Mouse (Mus musculus) CH12F3 (cell line): Measurements from ENCODE around the gene Tpt1.
"Not testable (repeated sequence)": the region's sequence is repeated elsewhere in the genome, so short reads cannot be mapped to it uniquely, and the experiment has no call there.

Source experiments
- in situ Hi-C: fragments of 300-500 bp; cut with MboI; formaldehyde crosslinking; loops from 2 replicates; pipeline ENCODE4 v1.14.3; 2020; ENCODE audit warnings: low sequenced_read_pairs

Gene Tpt1

GRCm38 (mm10) chr14:75844867-75845697, at the start of gene Tpt1:
Gene Tpt1 (plus strand): TSS chr14:75845093.
- in situ Hi-C loops: no loop called here

- in situ Hi-C loops: no loop called here
Measured at GRCm38 (mm10) chr14:75795918-75796317, 49.0 kb upstream of the Tpt1 start.

GRCm38 (mm10) chr14:75797769-75798386, 47.0 kb upstream of the Tpt1 start:
- in situ Hi-C loops: no loop called here

GRCm38 (mm10) chr14:75807800-75808199, 37.1 kb upstream of the Tpt1 start:
- in situ Hi-C loops: no loop called here

GRCm38 (mm10) chr14:75809931-75810330, 35.0 kb upstream of the Tpt1 start:
- in situ Hi-C loops: no loop called here

GRCm38 (mm10) chr14:75818528-75818927, 26.4 kb upstream of the Tpt1 start:
- in situ Hi-C loops: no loop called here

GRCm38 (mm10) chr14:75819341-75819740, 25.6 kb upstream of the Tpt1 start:
- in situ Hi-C loops: no loop called here

- in situ Hi-C loops: no loop called here
Measured at GRCm38 (mm10) chr14:75820007-75820406, 24.9 kb upstream of the Tpt1 start.

GRCm38 (mm10) chr14:75826851-75827410, 18.0 kb upstream of the Tpt1 start:
- in situ Hi-C loops: no loop called here

- in situ Hi-C loops: no loop called here
Measured at GRCm38 (mm10) chr14:75828221-75828620, 16.7 kb upstream of the Tpt1 start.

- in situ Hi-C loops: no loop called here
Measured at GRCm38 (mm10) chr14:75828866-75829806, 15.8 kb upstream of the Tpt1 start.

GRCm38 (mm10) chr14:75829817-75830216, 15.1 kb upstream of the Tpt1 start:
- in situ Hi-C loops: not testable (repeated sequence)

GRCm38 (mm10) chr14:75832031-75832430, 12.9 kb upstream of the Tpt1 start:
- in situ Hi-C loops: no loop called here

GRCm38 (mm10) chr14:75832982-75833381, 11.9 kb upstream of the Tpt1 start:
- in situ Hi-C loops: no loop called here

GRCm38 (mm10) chr14:75833546-75834250, 11.2 kb upstream of the Tpt1 start:
- in situ Hi-C loops: no loop called here

GRCm38 (mm10) chr14:75834251-75834738, 10.6 kb upstream of the Tpt1 start:
- in situ Hi-C loops: no loop called here

- in situ Hi-C loops: no loop called here
Measured at GRCm38 (mm10) chr14:75834739-75835381, 10.0 kb upstream of the Tpt1 start.

GRCm38 (mm10) chr14:75836579-75836978, 8.3 kb upstream of the Tpt1 start:
- in situ Hi-C loops: no loop called here

GRCm38 (mm10) chr14:75837048-75837916, 7.6 kb upstream of the Tpt1 start:
- in situ Hi-C loops: no loop called here
